Mouse (Mus musculus) frontal cortex, postnatal 10 days (tissue): ENCODE measurements around the gene Lfng.
A peak's percentile ranks its signal among the peaks of the same experiment; 100 is the strongest.

Experiments used
- DNase-seq, 2 experiments: peaks; one replicate each; pipeline ENCODE4 v3.0.0; 2022; ENCODE audit warnings: low spot score in 2 of 2, mixed read lengths in 1 of 2

Gene Lfng

GRCm38 (mm10) chr5:140607001-140607835 is at the start of gene Lfng:
Gene Lfng (plus strand): TSS chr5:140607320.
- DNase-seq, result peak; percentile 83 to 85

GRCm38 (mm10) chr5:140562601-140563000 is 44.5 kb upstream of the Lfng start:
- no peak for DNase-seq

GRCm38 (mm10) chr5:140564896-140565295 is 42.2 kb upstream of the Lfng start, which contains the start of gene Grifin:
Gene Grifin (minus strand): TSS chr5:140565071.
- DNase-seq, result no peak

GRCm38 (mm10) chr5:140565451-140565850 is 41.7 kb upstream of the Lfng start:
- DNase-seq, result peak; percentile 43 to 63

GRCm38 (mm10) chr5:140565856-140566255 is 41.3 kb upstream of the Lfng start:
- peak in 1 of 2 experiments; percentile 49 for DNase-seq

GRCm38 (mm10) chr5:140566271-140566670 is 40.8 kb upstream of the Lfng start:
- DNase-seq, result no peak

- DNase-seq, result no peak
Observed at GRCm38 (mm10) chr5:140567321-140567720, 39.8 kb upstream of the Lfng start.

- no peak for DNase-seq
Observed at GRCm38 (mm10) chr5:140567751-140568150, 39.4 kb upstream of the Lfng start.

- DNase-seq, result peak in 1 of 2 experiments; percentile 47
Observed at GRCm38 (mm10) chr5:140568321-140568970, 38.7 kb upstream of the Lfng start.

- DNase-seq, result no peak
Observed at GRCm38 (mm10) chr5:140569032-140569595, 38.0 kb upstream of the Lfng start.

GRCm38 (mm10) chr5:140570223-140570870 is 36.8 kb upstream of the Lfng start:
- no peak for DNase-seq

- no peak for DNase-seq
Observed at GRCm38 (mm10) chr5:140571201-140571600, 35.9 kb upstream of the Lfng start.

GRCm38 (mm10) chr5:140571673-140572072 is 35.4 kb upstream of the Lfng start:
- no peak for DNase-seq

- no peak for DNase-seq
Observed at GRCm38 (mm10) chr5:140572611-140573010, 34.5 kb upstream of the Lfng start.

GRCm38 (mm10) chr5:140575381-140575866 is 31.7 kb upstream of the Lfng start:
- no peak for DNase-seq

GRCm38 (mm10) chr5:140579221-140579620 is 27.9 kb upstream of the Lfng start:
- DNase-seq, result no peak

- DNase-seq, result no peak
Observed at GRCm38 (mm10) chr5:140579771-140580170, 27.3 kb upstream of the Lfng start.

- no peak for DNase-seq
Observed at GRCm38 (mm10) chr5:140581569-140581968, 25.6 kb upstream of the Lfng start.

GRCm38 (mm10) chr5:140582995-140583731 is 24.0 kb upstream of the Lfng start:
- DNase-seq, result no peak

- DNase-seq, result no peak
Observed at GRCm38 (mm10) chr5:140583732-140584368, 23.3 kb upstream of the Lfng start.
